Mouse (Mus musculus): ENCODE results near the gene Atf6b.

Gene Atf6b

GRCm38 (mm10) chr17:34670235-34670634 lies 23.3 kb downstream of the Atf6b start, which contains the start of gene Tnxb:
Tnxb (plus strand) TSS chr17:34670535.
- no peak for DNase-seq (ENCODE audit: low spot score in 2 of 2)

DNA sequence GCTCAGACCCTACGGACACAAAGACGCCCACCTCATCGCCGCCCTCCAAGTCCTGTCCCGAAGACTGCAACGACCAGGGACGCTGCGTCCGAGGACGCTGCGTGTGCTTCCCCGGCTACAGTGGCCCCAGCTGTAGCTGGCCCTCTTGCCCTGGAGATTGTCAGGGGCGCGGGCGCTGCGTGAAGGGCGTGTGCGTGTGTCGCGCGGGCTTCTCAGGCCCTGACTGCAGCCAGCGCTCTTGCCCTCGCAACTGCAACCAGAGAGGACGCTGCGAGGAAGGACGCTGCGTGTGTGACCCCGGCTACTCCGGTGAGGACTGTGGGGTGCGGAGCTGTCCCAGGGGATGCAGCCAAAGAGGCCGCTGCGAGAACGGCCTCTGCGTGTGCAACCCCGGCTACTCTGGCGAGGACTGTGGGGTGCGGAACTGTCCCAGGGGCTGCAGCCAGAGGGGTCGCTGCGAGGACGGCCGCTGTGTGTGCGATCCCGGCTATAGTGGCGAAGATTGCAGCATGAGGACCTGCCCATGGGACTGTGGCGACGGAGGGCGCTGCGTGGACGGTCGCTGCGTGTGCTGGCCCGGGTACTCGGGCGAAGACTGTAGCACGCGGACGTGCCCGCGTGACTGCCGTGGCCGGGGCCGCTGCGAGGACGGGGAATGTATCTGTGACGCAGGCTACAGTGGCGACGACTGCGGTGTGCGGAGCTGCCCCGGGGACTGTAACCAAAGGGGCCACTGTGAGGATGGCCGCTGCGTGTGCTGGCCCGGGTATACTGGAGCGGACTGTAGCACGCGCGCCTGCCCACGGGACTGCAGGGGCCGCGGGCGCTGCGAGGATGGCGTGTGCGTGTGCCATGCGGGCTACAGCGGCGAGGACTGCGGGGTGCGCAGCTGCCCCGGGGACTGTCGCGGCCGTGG lies 24.5 kb downstream of the Atf6b start:
- DNase-seq (ENCODE audit: low spot score in 2 of 2) = no peak

GRCm38 (mm10) chr17:34672246-34672792 lies 25.4 kb downstream of the Atf6b start:
- no peak for DNase-seq (ENCODE audit: low spot score in 2 of 2)

- no peak for DNase-seq (ENCODE audit: low spot score in 2 of 2)
These were observed 26.2 kb downstream of the Atf6b start for GRCm38 (mm10) chr17:34673139-34673538.

GRCm38 (mm10) chr17:34674524-34675204 lies 27.7 kb downstream of the Atf6b start:
- DNase-seq (ENCODE audit: low spot score in 2 of 2) = no peak

- no peak for DNase-seq (ENCODE audit: low spot score in 2 of 2)
These were observed 28.5 kb downstream of the Atf6b start for GRCm38 (mm10) chr17:34675205-34676092.

DNA sequence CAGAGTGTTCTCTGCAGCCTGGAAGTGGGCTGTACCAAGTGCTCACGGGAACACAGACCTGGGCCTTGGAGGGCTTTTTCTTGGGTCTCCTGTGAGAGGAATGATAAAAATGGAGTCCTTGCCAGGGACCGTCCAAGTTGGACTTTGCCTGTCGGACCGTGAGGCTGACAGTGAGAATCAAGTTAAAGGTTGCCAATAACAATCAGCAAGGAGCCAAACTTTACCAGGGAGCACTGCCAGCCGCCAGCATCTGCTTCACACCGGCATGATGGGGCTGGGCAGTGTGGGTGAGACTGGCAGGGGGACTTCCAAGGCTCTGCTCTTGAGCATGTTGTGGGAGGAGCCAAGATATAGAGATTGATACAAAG lies 29.1 kb downstream of the Atf6b start:
- no peak for DNase-seq (ENCODE audit: low spot score in 2 of 2)

- no peak for DNase-seq (ENCODE audit: low spot score in 2 of 2)
These were observed 29.7 kb downstream of the Atf6b start for GRCm38 (mm10) chr17:34676671-34677070.

DNA sequence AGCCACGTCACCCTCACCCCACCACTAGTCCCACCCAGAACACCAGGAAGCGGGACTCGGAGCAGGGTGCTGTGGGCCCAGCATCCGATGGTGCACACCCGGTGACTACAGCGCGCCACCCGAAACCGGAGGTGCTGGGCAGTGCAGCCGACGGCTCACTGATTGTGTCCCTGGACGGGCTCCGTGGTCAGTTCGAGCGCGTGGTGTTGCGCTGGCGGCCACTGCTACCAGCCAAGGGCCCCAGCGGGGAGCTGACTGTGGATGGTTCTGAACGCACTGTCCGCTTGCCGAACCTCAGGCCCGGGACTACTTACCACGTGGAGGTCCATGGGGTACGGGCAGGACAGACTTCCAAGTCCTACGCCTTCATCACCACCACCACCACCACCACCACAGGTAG lies 33.2 kb downstream of the Atf6b start:
- no peak for DNase-seq (ENCODE audit: low spot score in 2 of 2)

DNA sequence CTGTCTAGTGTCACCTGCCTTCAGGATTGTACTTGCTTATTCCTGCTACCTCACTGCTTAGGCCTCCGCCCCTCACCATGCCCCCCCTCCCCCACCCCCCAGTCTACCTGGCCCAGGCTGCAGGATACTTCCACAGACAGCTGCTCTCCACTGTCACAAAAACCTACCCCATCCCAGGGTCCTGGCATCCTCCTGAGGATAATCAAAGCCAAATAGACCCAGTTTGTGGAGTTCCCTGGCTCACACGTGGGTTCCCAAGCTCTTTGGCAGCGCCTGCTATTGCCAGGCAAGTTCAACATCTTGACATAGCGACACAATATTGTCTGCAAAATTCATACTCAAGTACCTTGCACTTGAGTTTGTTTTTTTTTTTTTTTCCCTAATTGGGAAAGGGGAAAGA lies 33.7 kb downstream of the Atf6b start:
- DNase-seq (ENCODE audit: low spot score in 2 of 2) = no peak

GRCm38 (mm10) chr17:34681132-34681571 lies 34.2 kb downstream of the Atf6b start:
- no peak for DNase-seq (ENCODE audit: low spot score in 2 of 2)

GRCm38 (mm10) chr17:34681881-34682536 lies 35.1 kb downstream of the Atf6b start:
- DNase-seq (ENCODE audit: low spot score in 2 of 2) = no peak

DNA sequence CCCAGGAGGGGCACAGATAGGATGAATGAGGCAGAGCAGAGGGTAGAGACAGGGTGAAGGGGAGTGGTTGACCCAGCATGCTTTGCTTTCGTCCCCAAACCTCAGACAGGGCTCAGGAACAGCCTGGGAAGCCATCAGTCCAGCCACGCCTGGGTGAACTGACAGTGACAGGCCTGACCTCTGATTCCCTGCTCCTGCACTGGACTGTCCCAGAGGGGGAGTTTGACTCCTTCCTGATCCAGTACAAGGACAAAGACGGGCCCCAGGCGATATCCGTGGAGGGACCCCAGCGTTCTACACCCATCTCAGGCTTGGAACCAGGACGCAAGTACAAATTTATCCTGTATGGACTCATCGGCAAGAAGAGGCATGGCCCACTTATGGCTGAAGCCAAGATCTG lies 36.2 kb downstream of the Atf6b start:
- DNase-seq (ENCODE audit: low spot score in 2 of 2) = no peak

- no peak for DNase-seq (ENCODE audit: low spot score in 2 of 2)
These were observed 36.8 kb downstream of the Atf6b start for GRCm38 (mm10) chr17:34683686-34684220.

DNA sequence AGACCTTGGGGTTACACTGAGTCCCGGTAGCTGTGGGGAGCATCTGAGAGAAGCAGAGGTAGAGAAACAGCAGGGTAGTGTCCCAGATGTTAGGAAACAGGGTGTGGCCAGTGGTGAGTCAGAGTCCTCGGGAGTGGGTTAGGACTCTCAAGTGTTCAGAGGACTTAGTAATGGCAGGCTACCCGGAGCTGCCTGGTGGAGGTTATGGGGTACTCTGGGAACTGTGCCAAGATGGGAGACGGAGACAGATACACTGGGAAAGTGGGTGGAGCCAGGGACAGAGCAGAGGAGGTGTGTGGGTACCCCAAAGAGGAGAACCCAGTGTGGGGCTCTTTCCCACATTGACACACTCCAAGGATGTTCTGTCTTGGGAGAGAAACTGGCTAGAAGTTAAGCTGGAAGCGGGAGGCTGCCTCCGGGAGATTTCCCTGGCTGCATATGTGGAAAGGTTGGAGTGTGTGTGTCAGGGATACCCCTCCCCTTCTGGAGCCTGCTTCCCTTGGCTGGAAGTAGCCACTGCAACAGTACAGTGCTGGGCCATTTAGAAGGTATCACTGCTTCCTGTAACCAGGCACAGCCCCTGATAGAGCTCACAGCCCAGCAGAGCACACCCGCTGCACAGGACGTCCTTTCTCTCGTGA lies 37.4 kb downstream of the Atf6b start:
- no peak for DNase-seq (ENCODE audit: low spot score in 2 of 2)

DNA sequence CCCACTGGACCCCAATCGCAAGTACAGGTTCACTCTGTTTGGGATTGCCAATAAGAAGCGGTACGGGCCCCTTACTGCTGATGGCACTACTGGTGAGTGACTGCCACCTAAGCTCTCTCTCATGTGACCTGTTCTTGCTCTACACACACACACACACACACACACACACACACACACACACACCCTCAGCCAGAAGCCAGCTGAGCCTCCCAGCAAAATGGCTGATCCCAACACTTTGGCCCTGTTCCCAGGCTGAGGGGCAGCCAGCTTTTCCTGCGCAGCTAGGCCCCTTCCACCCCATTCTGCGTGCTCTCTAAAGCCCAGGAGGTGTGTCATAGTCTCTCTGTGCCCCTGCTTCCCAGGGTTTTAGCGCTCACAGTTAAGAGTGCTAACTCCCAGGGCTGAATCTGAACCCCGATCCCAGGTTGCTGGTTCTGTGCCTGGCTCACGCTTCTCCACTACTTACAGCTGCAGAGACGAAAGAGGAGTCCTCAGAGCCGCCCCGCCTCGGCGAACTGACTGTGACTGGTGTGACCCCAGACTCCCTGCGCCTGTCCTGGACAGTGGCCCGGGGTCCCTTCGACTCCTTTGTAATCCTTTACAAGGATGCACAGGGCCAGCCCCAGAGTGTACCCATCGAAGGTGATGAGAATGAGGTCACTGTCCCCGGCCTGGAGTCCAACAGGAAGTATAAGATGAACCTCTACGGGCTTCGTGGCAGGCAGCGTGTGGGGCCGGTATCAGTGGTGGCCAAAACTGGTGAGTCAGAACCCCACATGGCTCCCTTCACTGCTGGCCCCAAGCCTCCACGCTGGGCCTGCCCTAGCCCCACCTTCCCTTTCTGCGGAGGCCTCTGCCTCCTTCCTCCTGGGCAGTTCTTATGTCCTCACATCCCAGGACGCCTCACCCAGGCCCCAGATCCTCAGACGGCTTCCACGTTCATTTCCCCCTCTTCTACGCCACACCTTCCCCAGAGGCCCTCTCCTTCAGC lies 38.5 kb downstream of the Atf6b start:
- DNase-seq (ENCODE audit: low spot score in 2 of 2) = peak; percentile 65 to 76

- DNase-seq (ENCODE audit: low spot score in 2 of 2) = no peak
These were observed 41.9 kb downstream of the Atf6b start for GRCm38 (mm10) chr17:34688889-34689288.

DNA sequence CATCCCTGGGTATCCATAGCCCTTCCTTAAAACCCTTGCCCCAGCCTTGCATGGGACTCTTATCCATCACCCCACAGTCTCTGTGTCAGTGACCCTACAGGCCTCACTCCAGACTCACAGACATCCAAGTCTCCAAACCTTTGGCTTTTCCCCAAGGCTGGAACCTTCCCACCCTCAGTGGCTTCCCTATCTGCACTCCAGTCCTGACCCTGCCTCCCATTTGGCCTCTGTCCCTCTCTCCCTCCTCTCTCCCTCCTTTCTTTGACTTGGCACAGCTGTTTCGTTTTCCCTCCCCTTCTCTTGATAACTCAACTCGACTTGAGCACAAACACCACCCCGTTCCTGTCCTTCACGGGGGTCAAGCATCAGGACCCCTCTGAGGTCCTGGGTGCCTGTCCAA lies 43.5 kb downstream of the Atf6b start:
- DNase-seq (ENCODE audit: low spot score in 2 of 2) = no peak

GRCm38 (mm10) chr17:34692906-34693305 lies 46.0 kb downstream of the Atf6b start:
- no peak for DNase-seq (ENCODE audit: low spot score in 2 of 2)
